Mouse (Mus musculus) brain, embryonic 18.5 days (tissue): ENCODE measurements around the gene Prss23.

ENCODE experiments used
- DNase-seq: peaks from one replicate; pipeline ENCODE4 v3.0.0-alpha.2; 2012; ENCODE audit warnings: low read depth, low spot score

Gene Prss23

GRCm38 (mm10) chr7:89526731-89527429 is at the start of gene Prss23:
Prss23 (minus strand) TSS chr7:89527187.
- DNase-seq: no peak

- no peak for DNase-seq
Measured at GRCm38 (mm10) chr7:89576127-89576526, 49.1 kb upstream of the Prss23 start.

- no peak for DNase-seq
Measured at GRCm38 (mm10) chr7:89564569-89564968, 37.6 kb upstream of the Prss23 start.

GRCm38 (mm10) chr7:89563501-89563900 is 36.5 kb upstream of the Prss23 start:
- no peak for DNase-seq

- DNase-seq: no peak
Measured at GRCm38 (mm10) chr7:89562140-89562539, 35.2 kb upstream of the Prss23 start.

- DNase-seq: no peak
Measured at GRCm38 (mm10) chr7:89560939-89561338, 34.0 kb upstream of the Prss23 start.

- no peak for DNase-seq
Measured at GRCm38 (mm10) chr7:89559633-89560032, 32.6 kb upstream of the Prss23 start.

GRCm38 (mm10) chr7:89559105-89559504 is 32.1 kb upstream of the Prss23 start:
- no peak for DNase-seq

GRCm38 (mm10) chr7:89558446-89559039 is 31.6 kb upstream of the Prss23 start:
- no peak for DNase-seq

GRCm38 (mm10) chr7:89557056-89557455 is 30.1 kb upstream of the Prss23 start:
- DNase-seq: no peak

- no peak for DNase-seq
Measured at GRCm38 (mm10) chr7:89556652-89557051, 29.7 kb upstream of the Prss23 start.

GRCm38 (mm10) chr7:89555170-89555569 is 28.2 kb upstream of the Prss23 start:
- DNase-seq: no peak

GRCm38 (mm10) chr7:89554068-89554467 is 27.1 kb upstream of the Prss23 start:
- no peak for DNase-seq

GRCm38 (mm10) chr7:89540976-89541375 is 14.0 kb upstream of the Prss23 start:
- no peak for DNase-seq

GRCm38 (mm10) chr7:89539391-89539790 is 12.4 kb upstream of the Prss23 start:
- no peak for DNase-seq

GRCm38 (mm10) chr7:89527430-89527856 is 456 bp upstream of the Prss23 start:
- no peak for DNase-seq

- DNase-seq: no peak
Measured at GRCm38 (mm10) chr7:89523816-89524215, 3.2 kb downstream of the Prss23 start.

- DNase-seq: no peak
Measured at GRCm38 (mm10) chr7:89522170-89522569, 4.8 kb downstream of the Prss23 start.

GRCm38 (mm10) chr7:89517460-89518390 is 9.3 kb downstream of the Prss23 start:
- DNase-seq: no peak

GRCm38 (mm10) chr7:89516551-89517459 is 10.2 kb downstream of the Prss23 start:
- no peak for DNase-seq

- no peak for DNase-seq
Measured at GRCm38 (mm10) chr7:89511921-89512514, 15.0 kb downstream of the Prss23 start.
